Mouse (Mus musculus): ENCODE results near the gene Rnasel. TPM values are rescaled to one million over a fixed set of nuclear protein-coding genes. Genes with fewer than 3 reads are reported as not detected.
A peak's percentile ranks its signal among the peaks of the same experiment; 100 is the strongest.
"Not testable (repeated sequence)": the region's sequence is repeated elsewhere in the genome, so short reads cannot be mapped to it uniquely, and the experiment has no call there.

Gene Rnasel
- polyA plus RNA-seq, 2 experiments = 15.6 to 17.8 TPM

GRCm38 (mm10) chr1:153768465-153768864 is 19.2 kb downstream of the Rnasel start:
- Histone ChIP-seq H3K9ac (replicated peaks) (no peak overlapping the region), H3K9me3 (ENCODE audit: control insufficient read depth, low read length) (no peaks in the 10 kb centered on the region), H3K27ac (no peak overlapping the region), H3K27me3 (ENCODE audit: control insufficient read depth, insufficient read depth, low read length) (no peaks in the 10 kb centered on the region), H3K4me1 (replicated peaks; ENCODE audit: control insufficient read depth in 2 of 2, insufficient read depth in 2 of 2, low read length in 1 of 2) (peaks cover 0 to 9% of the 10 kb centered on the region in 2 experiments; a peak in 2 of 4 replicates), H3K4me2 (ENCODE audit: low read depth) (no peak overlapping the region), H3K4me3 (ENCODE audit: insufficient read depth in 1 of 2, low read depth in 2 of 2, low read length in 2 of 2) (no peak overlapping the region), H3K36me3 (replicated peaks; ENCODE audit: control insufficient read depth, insufficient read depth, low read depth) (no peaks in the 10 kb centered on the region)
- 26% methylated on average over 5 of the region's 5 CpGs for WGBS (ENCODE audit: insufficient replicate concordance)
- ATAC-seq (ENCODE audit: insufficient read depth) (no peak), DNase-seq (ENCODE audit: low read depth in 3 of 3, low spot score in 3 of 3) (no peak)
- TF ChIP-seq CTCF (IDR thresholded peaks at IDR 0.05; ENCODE audit: low read depth) = no peak
- no peak for TF ChIP-seq EP300 (IDR thresholded peaks at IDR 0.05; ENCODE audit: low read depth)

DNA sequence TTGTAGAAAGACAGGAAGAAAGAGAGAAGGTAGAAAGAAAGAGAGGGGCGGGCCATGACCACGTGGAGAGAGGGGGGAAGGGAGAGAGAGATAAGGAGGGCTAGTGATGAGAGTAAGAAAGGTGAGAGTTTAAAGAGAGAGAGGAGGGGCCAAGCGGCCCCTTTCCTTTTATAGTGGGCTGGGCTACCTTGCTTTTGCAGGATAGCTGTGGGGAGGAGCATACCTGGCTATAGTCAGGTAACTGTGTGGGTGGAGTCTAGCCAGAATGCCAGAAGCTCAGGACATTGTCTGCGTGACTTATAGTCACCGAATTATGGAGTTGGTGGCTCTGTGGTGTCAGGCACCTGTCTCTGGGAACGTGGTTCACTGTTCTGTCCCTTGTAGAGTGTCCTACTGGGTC is 20.3 kb downstream of the Rnasel start:
- not testable (repeated sequence) for H3K4me2 ChIP-seq (ENCODE audit: low read depth); H3K4me3 ChIP-seq (ENCODE audit: insufficient read depth in 1 of 2, low read depth in 2 of 2, low read length in 2 of 2); H3K27ac ChIP-seq

GRCm38 (mm10) chr1:153769998-153770775 is 21.0 kb downstream of the Rnasel start:
- Histone ChIP-seq H3K36me3 (replicated peaks; ENCODE audit: control insufficient read depth, insufficient read depth, low read depth) (no peaks in the 10 kb centered on the region), H3K4me1 (replicated peaks; ENCODE audit: control insufficient read depth in 2 of 2, insufficient read depth in 2 of 2, low read length in 1 of 2) (peaks cover 0 to 9% of the 10 kb centered on the region in 2 experiments; a peak in 2 of 4 replicates), H3K27ac (no peak overlapping the region), H3K9me3 (ENCODE audit: control insufficient read depth, low read length) (no peaks in the 10 kb centered on the region), H3K4me2 (ENCODE audit: low read depth) (no peak overlapping the region), H3K9ac (replicated peaks) (no peak overlapping the region), H3K4me3 (ENCODE audit: insufficient read depth in 1 of 2, low read depth in 2 of 2, low read length in 2 of 2) (no peak overlapping the region), H3K27me3 (ENCODE audit: control insufficient read depth, insufficient read depth, low read length) (no peaks in the 10 kb centered on the region)
- peak; percentile 22; the same call in 1 of the 2 replicates for ATAC-seq (ENCODE audit: insufficient read depth)
- TF ChIP-seq CTCF (IDR thresholded peaks at IDR 0.05; ENCODE audit: low read depth) (no peak), EP300 (IDR thresholded peaks at IDR 0.05; ENCODE audit: low read depth) (no peak)
- 57% methylated on average over 10 of the region's 10 CpGs for WGBS (ENCODE audit: insufficient replicate concordance)
- no peak for DNase-seq (ENCODE audit: low read depth in 3 of 3, low spot score in 3 of 3)

More for the DNA sequence above, 20.3 kb downstream of the Rnasel start:
- ATAC-seq (ENCODE audit: insufficient read depth); H3K9me3 ChIP-seq (ENCODE audit: control insufficient read depth, low read length); H3K4me1 ChIP-seq (replicated peaks; ENCODE audit: control insufficient read depth in 2 of 2, insufficient read depth in 2 of 2, low read length in 1 of 2); DNase-seq (ENCODE audit: low read depth in 3 of 3, low spot score in 3 of 3); H3K27me3 ChIP-seq (ENCODE audit: control insufficient read depth, insufficient read depth, low read length); H3K9ac ChIP-seq (replicated peaks); H3K36me3 ChIP-seq (replicated peaks; ENCODE audit: control insufficient read depth, insufficient read depth, low read depth): not testable (repeated sequence)
- 47% methylated on average over 6 of the region's 6 CpGs for WGBS (ENCODE audit: insufficient replicate concordance)

- WGBS (ENCODE audit: insufficient replicate concordance) = 64% methylated on average over 1 of the region's 1 CpGs
- ATAC-seq (ENCODE audit: insufficient read depth) = no peak
- TF ChIP-seq EP300 (IDR thresholded peaks at IDR 0.05; ENCODE audit: low read depth) = no peak
- no peak for TF ChIP-seq CTCF (IDR thresholded peaks at IDR 0.05; ENCODE audit: low read depth)
- DNase-seq (ENCODE audit: low read depth in 3 of 3, low spot score in 3 of 3) = no peak
- Histone ChIP-seq H3K27me3 (ENCODE audit: control insufficient read depth, insufficient read depth, low read length) (no peaks in the 10 kb centered on the region), H3K27ac (no peak overlapping the region), H3K36me3 (replicated peaks; ENCODE audit: control insufficient read depth, insufficient read depth, low read depth) (no peaks in the 10 kb centered on the region), H3K9me3 (ENCODE audit: control insufficient read depth, low read length) (no peaks in the 10 kb centered on the region), H3K4me2 (ENCODE audit: low read depth) (no peak overlapping the region), H3K4me1 (replicated peaks; ENCODE audit: control insufficient read depth in 2 of 2, insufficient read depth in 2 of 2, low read length in 1 of 2) (peaks cover 0 to 9% of the 10 kb centered on the region in 2 experiments; a peak in 2 of 4 replicates), H3K4me3 (ENCODE audit: insufficient read depth in 1 of 2, low read depth in 2 of 2, low read length in 2 of 2) (no peak overlapping the region), H3K9ac (replicated peaks) (no peak overlapping the region)
Measured at GRCm38 (mm10) chr1:153770776-153771167, 21.5 kb downstream of the Rnasel start.

DNA sequence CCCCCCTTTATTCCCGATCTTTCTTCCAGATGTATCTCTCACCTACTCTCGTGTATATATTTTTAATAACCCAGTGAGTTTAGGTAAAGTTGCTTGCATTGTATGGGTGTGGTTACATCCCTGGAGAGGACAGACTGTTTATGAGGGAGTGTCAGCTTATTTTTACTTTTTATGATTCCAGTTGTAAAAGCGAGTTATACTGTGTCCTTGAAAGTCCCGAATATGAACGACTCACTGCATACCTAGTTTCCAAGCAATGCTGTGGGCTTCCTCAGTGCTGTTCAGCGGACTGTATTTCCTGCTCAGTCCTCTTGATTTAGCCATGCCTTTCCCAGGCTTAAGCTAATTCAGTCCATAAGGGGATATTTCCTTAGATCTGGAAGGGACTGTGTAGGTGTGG is 25.9 kb downstream of the Rnasel start:
- no peak for ATAC-seq (ENCODE audit: insufficient read depth)
- H3K4me2 ChIP-seq (ENCODE audit: low read depth) = no peak overlapping the region
- WGBS (ENCODE audit: insufficient replicate concordance) = 68% methylated on average over 6 of the region's 6 CpGs

More for the DNA sequence above, 25.9 kb downstream of the Rnasel start:
- Histone ChIP-seq H3K9ac (replicated peaks) (no peak overlapping the region), H3K9me3 (ENCODE audit: control insufficient read depth, low read length) (no peaks in the 10 kb centered on the region), H3K36me3 (replicated peaks; ENCODE audit: control insufficient read depth, insufficient read depth, low read depth) (no peaks in the 10 kb centered on the region), H3K4me3 (ENCODE audit: insufficient read depth in 1 of 2, low read depth in 2 of 2, low read length in 2 of 2) (no peak overlapping the region), H3K27ac (no peak overlapping the region), H3K27me3 (ENCODE audit: control insufficient read depth, insufficient read depth, low read length) (no peaks in the 10 kb centered on the region), H3K4me1 (replicated peaks; ENCODE audit: control insufficient read depth in 2 of 2, insufficient read depth in 2 of 2, low read length in 1 of 2) (peaks cover 0 to 6% of the 10 kb centered on the region in 2 experiments; a peak in 2 of 4 replicates)
- DNase-seq (ENCODE audit: low read depth in 3 of 3, low spot score in 3 of 3) = no peak
- no peak for TF ChIP-seq EP300 (IDR thresholded peaks at IDR 0.05; ENCODE audit: low read depth)
